Mouse (Mus musculus) gastrocnemius, postnatal 14 days (tissue): ENCODE data around the gene Slc35g1. TPM values are rescaled to one million over a fixed set of nuclear protein-coding genes. Genes with fewer than 3 reads are reported as not detected.

Source experiments
- DNase-seq: peaks from one replicate; pipeline ENCODE4 v3.0.0; 2021; ENCODE audit warnings: mixed read lengths
- intact Hi-C: fragments of 180-260 bp; cut with DNase I; formaldehyde crosslinking; loops from one replicate; pipeline ENCODE4 v1.15.1; 2025; ENCODE audit warnings: low total_unique reads
- total RNA-seq, 2 experiments: library from RNA; stranded (reverse); gene quantifications; 2 replicates each; pipeline ENCODE4 v1.2.3; 2021

The Slc35g1 gene
- total RNA-seq, 2 experiments from 2014 or later = 1.3 to 1.4 TPM

DNA sequence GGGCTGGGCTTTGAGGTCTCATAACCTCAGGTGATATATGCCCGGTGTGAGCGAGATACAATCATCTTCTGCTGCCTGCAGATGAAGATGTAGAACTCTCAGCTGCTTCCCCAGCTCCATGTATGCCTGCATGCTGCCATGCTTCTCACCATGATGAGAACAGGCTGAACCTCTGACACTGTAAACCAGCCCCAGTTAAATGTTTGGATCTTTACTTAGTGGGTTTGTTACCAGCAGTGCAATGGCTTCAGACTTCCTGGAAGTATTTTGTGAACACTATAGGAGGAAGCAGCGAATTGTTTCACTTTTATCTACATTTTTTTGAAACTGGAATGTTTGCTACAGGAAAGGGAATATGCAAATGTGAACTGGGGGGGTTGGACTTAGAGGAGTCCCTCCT is 36.2 kb downstream of the Slc35g1 start:
- no peak for DNase-seq
- intact Hi-C loops = no loop called here

DNA sequence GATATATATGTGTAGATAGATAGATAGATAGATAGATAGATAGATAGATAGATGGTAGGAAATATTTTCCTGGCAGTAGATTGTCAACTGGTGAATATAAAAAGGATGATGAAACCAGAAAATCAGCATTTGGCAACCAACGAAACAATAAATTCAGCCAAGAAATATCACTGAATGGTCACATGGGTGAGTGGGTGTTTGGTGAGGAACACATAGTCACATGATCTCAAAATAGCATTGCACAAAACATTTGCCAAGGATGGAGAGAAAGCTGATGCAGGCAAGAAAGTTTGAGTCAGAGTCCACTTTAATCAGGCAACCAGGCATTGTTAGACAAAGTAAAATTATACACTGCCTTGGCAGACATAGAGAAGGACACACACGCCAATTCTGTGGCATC is 37.6 kb downstream of the Slc35g1 start:
- no peak for DNase-seq
- intact Hi-C loops = no loop called here

DNA sequence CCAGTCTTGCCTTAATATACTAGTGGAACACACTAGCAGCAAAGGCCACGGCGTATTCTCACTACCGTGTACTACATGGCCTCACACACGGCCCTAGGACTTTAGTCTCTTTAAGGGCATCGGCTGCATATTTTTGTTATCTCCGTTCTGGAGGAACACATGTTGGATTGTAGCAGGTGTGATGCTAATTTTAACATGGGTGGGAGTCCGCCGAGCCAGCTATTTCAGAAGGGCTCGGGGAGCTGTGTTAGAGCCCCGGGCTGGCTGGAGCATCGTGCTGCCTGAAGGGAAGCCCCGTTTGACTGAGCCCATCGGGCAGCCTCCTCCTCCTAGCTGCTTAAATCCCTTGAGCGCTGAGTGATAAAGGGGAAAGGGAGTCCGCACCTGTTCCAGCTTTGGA is 39.4 kb downstream of the Slc35g1 start:
- no peak for DNase-seq
- intact Hi-C loops = no loop called here

DNA sequence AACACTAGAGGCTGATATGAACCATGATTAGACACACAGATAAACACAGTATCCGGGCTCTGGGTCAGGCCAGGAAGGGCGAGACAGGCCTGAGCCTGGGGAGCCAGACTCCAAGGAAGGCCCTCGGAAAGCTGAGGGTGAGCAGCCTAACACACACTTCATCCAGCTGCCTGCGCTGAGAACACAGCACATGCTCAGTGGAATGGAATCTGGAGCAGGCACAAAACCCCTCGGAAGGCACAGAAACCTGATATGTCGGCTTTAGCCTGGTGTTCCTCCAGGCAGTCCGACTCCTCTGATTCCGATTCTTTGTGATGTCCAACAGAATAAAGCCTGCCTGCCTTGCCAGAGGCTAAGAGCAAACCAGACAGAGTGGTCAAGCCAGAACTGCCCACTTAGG is 46.1 kb downstream of the Slc35g1 start:
- DNase-seq = no peak

DNA sequence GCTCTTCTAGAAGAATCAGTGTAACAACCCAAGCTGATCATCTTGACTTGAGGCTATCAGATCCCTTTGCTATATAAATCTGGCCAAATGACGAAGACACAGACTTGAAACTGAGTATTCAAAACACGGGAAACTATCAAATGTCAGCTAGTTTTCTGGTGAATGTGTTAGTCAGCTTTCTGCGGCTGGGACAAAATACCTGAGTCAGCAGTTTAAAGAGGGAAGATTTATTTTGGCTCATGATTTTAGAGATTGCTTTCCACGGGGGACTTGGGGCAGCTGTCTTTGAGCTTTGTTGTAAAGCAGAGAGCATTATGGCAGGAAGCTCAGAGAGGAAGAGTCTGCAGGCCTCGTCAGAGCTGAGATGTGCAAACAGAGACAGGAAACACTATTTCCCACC is 50.0 kb downstream of the Slc35g1 start:
- DNase-seq = no peak
- intact Hi-C loops = no loop called here

More for the DNA sequence above, 46.1 kb downstream of the Slc35g1 start:
- intact Hi-C loops = no loop called here

Other genes with a start within 250 kb of the Slc35g1 start
- gene Fra10ac1, start 171.8 kb upstream of the Slc35g1 start, total RNA-seq = 10 to 100 TPM in 1 of 2 experiments, 1 to 10 TPM in 1; 8.1 to 10.8 TPM
- gene Lgi1, start 131.4 kb upstream of the Slc35g1 start, total RNA-seq = 1 to 10 TPM; 2.0 to 2.6 TPM
- 10 to 100 TPM in 1 of 2 experiments, 1 to 10 TPM in 1; 9.6 to 11.0 TPM for gene Plce1, start 85.1 kb downstream of the Slc35g1 start, total RNA-seq